Mouse (Mus musculus) thymus, postnatal 4 days (tissue): ENCODE data around the gene Strbp.

Source experiments
- DNase-seq: peaks from one replicate; pipeline ENCODE4 v3.0.0; 2021

The Strbp gene

GRCm38 (mm10) chr2:37703230-37703954, at the start of gene Strbp:
Gene Strbp, minus strand, starts transcription at chr2:37703859.
- DNase-seq: peak; percentile 99

GRCm38 (mm10) chr2:37751114-37751513, 47.5 kb upstream of the Strbp start:
- no peak for DNase-seq

- no peak for DNase-seq
Measured at GRCm38 (mm10) chr2:37749323-37749722, 45.7 kb upstream of the Strbp start.

GRCm38 (mm10) chr2:37748442-37749066, 44.9 kb upstream of the Strbp start:
- no peak for DNase-seq

- DNase-seq: no peak
Measured at GRCm38 (mm10) chr2:37747909-37748308, 44.2 kb upstream of the Strbp start.

- no peak for DNase-seq
Measured at GRCm38 (mm10) chr2:37746293-37747049, 42.8 kb upstream of the Strbp start.

GRCm38 (mm10) chr2:37744773-37745395, 41.2 kb upstream of the Strbp start:
- DNase-seq: no peak

GRCm38 (mm10) chr2:37741806-37742554, 38.3 kb upstream of the Strbp start:
- DNase-seq: no peak

- no peak for DNase-seq
Measured at GRCm38 (mm10) chr2:37735807-37736188, 32.1 kb upstream of the Strbp start.

- DNase-seq: peak; percentile 82
Measured at GRCm38 (mm10) chr2:37734979-37735806, 31.5 kb upstream of the Strbp start.

GRCm38 (mm10) chr2:37731241-37731801, 27.7 kb upstream of the Strbp start:
- DNase-seq: no peak

- no peak for DNase-seq
Measured at GRCm38 (mm10) chr2:37724231-37724630, 20.6 kb upstream of the Strbp start.

- DNase-seq: no peak
Measured at GRCm38 (mm10) chr2:37723501-37724090, 19.9 kb upstream of the Strbp start.

GRCm38 (mm10) chr2:37722674-37723465, 19.2 kb upstream of the Strbp start:
- peak; percentile 51 for DNase-seq

GRCm38 (mm10) chr2:37716266-37716665, 12.6 kb upstream of the Strbp start:
- no peak for DNase-seq

- DNase-seq: no peak
Measured at GRCm38 (mm10) chr2:37715364-37715763, 11.7 kb upstream of the Strbp start.

- no peak for DNase-seq
Measured at GRCm38 (mm10) chr2:37713100-37713499, 9.4 kb upstream of the Strbp start.

GRCm38 (mm10) chr2:37708835-37709234, 5.2 kb upstream of the Strbp start:
- DNase-seq: no peak

- DNase-seq: no peak
Measured at GRCm38 (mm10) chr2:37704141-37704760, 592 bp upstream of the Strbp start.
